Mouse (Mus musculus) embryonic facial prominence, embryonic 11.5 days (tissue): Measurements from ENCODE around the gene Celf5. TPM values are rescaled to one million over a fixed set of nuclear protein-coding genes. Genes with fewer than 3 reads are reported as not detected.

ENCODE experiments used
- ATAC-seq: fragments of 200-750 bp; cut with Nextera tagmentation; replicated peaks from 2 replicates; pipeline ENCODE4 v1.8.0; 2017; ENCODE audit warnings: low read depth; ENCODE audit not compliant: insufficient number of reproducible peaks, low FRiP score, low TSS enrichment
- DNase-seq: peaks from one replicate; pipeline ENCODE4 v3.0.0-alpha.2; 2015; ENCODE audit warnings: low spot score
- H3K27ac ChIP-seq: fragments of 300-500 bp; sonication (generic); replicated peaks from 2 replicates; pipeline ENCODE4 v1.5.1; 2014; ENCODE audit warnings: mild to moderate bottlenecking, low read depth, low read length, control low read depth
- H3K27me3 ChIP-seq: fragments of 300-500 bp; sonication (generic); 2 replicates; pipeline ENCODE4 v1.6.1; 2014; ENCODE audit warnings: mild to moderate bottlenecking, low read length, moderate library complexity, mixed read lengths; ENCODE audit not compliant: control insufficient read depth, insufficient read depth
- H3K36me3 ChIP-seq: fragments of 300-500 bp; sonication (generic); replicated peaks from 2 replicates; pipeline ENCODE4 v1.6.1; 2014; ENCODE audit warnings: low read depth, mild to moderate bottlenecking, low read length, moderate library complexity, mixed read lengths; ENCODE audit not compliant: control insufficient read depth, insufficient read depth
- H3K4me1 ChIP-seq: fragments of 300-500 bp; sonication (generic); 2 replicates; pipeline ENCODE4 v1.6.1; 2014; ENCODE audit warnings: low read length, mixed read lengths; ENCODE audit not compliant: control insufficient read depth, insufficient read depth
- H3K4me2 ChIP-seq: fragments of 300-500 bp; sonication (generic); 2 replicates; pipeline ENCODE4 v1.6.1; 2014; ENCODE audit warnings: low read depth, mild to moderate bottlenecking, control low read depth, low read length, moderate library complexity
- H3K4me3 ChIP-seq: fragments of 300-500 bp; sonication (generic); 2 replicates; pipeline ENCODE4 v1.5.1; 2014; ENCODE audit warnings: low read depth, low read length, control low read depth
- H3K9ac ChIP-seq: fragments of 300-500 bp; sonication (generic); replicated peaks from 2 replicates; pipeline ENCODE4 v1.6.1; 2014; ENCODE audit warnings: mild to moderate bottlenecking, control low read depth, low read length
- H3K9me3 ChIP-seq: fragments of 300-500 bp; sonication (generic); replicated peaks from 2 replicates; pipeline ENCODE4 v1.6.1; 2016; ENCODE audit warnings: mild to moderate bottlenecking, low read length, inconsistent platforms, mixed read lengths; ENCODE audit not compliant: control insufficient read depth
- whole genome bisulfite sequencing: fragments of 180-500 bp; shearing (Covaris S2); extraction: QIAGEN DNeasy Blood & Tissue Kit; methylation state at CpG from one replicate; pipeline ENCODE4 v1.1.7; 2014; 5-methylcytosine and 5-hydroxymethylcytosine counted together
- polyA plus RNA-seq: library from polyadenylated mRNA; unstranded; fragments of >200 nt; fragmentation: Nextera tagmentation; extraction: Ambion mirVana; gene quantifications from 2 replicates; pipeline ENCODE4 v1.2.1, GENCODE M21; 2014

The Celf5 gene
- polyA plus RNA-seq, 1 experiment from 2014 or later = 2.5 TPM

- H3K9ac ChIP-seq = no peak overlapping the region
- WGBS = 9% methylated on average over 4 of the region's 4 CpGs
- H3K4me1 ChIP-seq = no peaks in the 10 kb centered on the region
- H3K27me3 ChIP-seq = no peaks in the 10 kb centered on the region
- H3K27ac ChIP-seq = no peak overlapping the region
- H3K4me2 ChIP-seq = no peak overlapping the region
- ATAC-seq = 0 out of 2 replicates have a peak, but pooled peaks have one; percentile 46
- no peak overlapping the region for H3K4me3 ChIP-seq
- peak; percentile 77 for DNase-seq
- H3K9me3 ChIP-seq = no peaks in the 10 kb centered on the region; the same call in 1 of the 2 replicates
- H3K36me3 ChIP-seq = no peaks in the 10 kb centered on the region
Measured at GRCm38 (mm10) chr10:81518546-81518945, 36.0 kb upstream of the Celf5 start.

GRCm38 (mm10) chr10:81517227-81517626 lies 34.7 kb upstream of the Celf5 start:
- no peaks in the 10 kb centered on the region for H3K27me3 ChIP-seq
- no peaks in the 10 kb centered on the region; the same call in 1 of the 2 replicates for H3K9me3 ChIP-seq
- no peaks in the 10 kb centered on the region for H3K36me3 ChIP-seq
- no peak for DNase-seq
- no peak for ATAC-seq
- no peak overlapping the region for H3K27ac ChIP-seq
- H3K4me3 ChIP-seq = no peak overlapping the region
- 80% methylated on average over 8 of the region's 8 CpGs for WGBS
- no peak overlapping the region for H3K9ac ChIP-seq
- H3K4me2 ChIP-seq = no peak overlapping the region
- H3K4me1 ChIP-seq = no peaks in the 10 kb centered on the region

GRCm38 (mm10) chr10:81513798-81514197 lies 31.3 kb upstream of the Celf5 start:
- Histone ChIP-seq H3K9me3 (no peaks in the 10 kb centered on the region; the same call in 1 of the 2 replicates), H3K36me3 (no peaks in the 10 kb centered on the region), H3K4me1 (no peaks in the 10 kb centered on the region), H3K9ac (no peak overlapping the region), H3K4me2 (no peak overlapping the region), H3K4me3 (no peak overlapping the region), H3K27me3 (no peaks in the 10 kb centered on the region), H3K27ac (no peak overlapping the region)
- 84% methylated on average over 5 of the region's 5 CpGs for WGBS
- DNase-seq = no peak
- ATAC-seq = no peak

- Histone ChIP-seq H3K27me3 (no peaks in the 10 kb centered on the region), H3K4me2 (no peak overlapping the region), H3K4me3 (no peak overlapping the region), H3K9me3 (no peaks in the 10 kb centered on the region; the same call in 1 of the 2 replicates), H3K4me1 (no peaks in the 10 kb centered on the region), H3K36me3 (no peaks in the 10 kb centered on the region), H3K27ac (no peak overlapping the region), H3K9ac (no peak overlapping the region)
- no peak for ATAC-seq
- WGBS = 85% methylated on average over 14 of the region's 14 CpGs
- DNase-seq = no peak
Measured at GRCm38 (mm10) chr10:81510246-81510810, 27.8 kb upstream of the Celf5 start.

- 76% methylated on average over 13 of the region's 13 CpGs for WGBS
- Histone ChIP-seq H3K4me2 (no peak overlapping the region), H3K27me3 (no peaks in the 10 kb centered on the region), H3K9me3 (no peaks in the 10 kb centered on the region), H3K4me3 (no peak overlapping the region), H3K4me1 (no peaks in the 10 kb centered on the region), H3K36me3 (no peaks in the 10 kb centered on the region), H3K27ac (no peak overlapping the region), H3K9ac (no peak overlapping the region)
- no peak for DNase-seq
- ATAC-seq = no peak
Measured at GRCm38 (mm10) chr10:81507691-81508489, 25.4 kb upstream of the Celf5 start.

- DNase-seq (no peak), ATAC-seq (no peak)
- no peaks in the 10 kb centered on the region for H3K4me1 ChIP-seq
- H3K4me3 ChIP-seq = no peak overlapping the region
- H3K27me3 ChIP-seq = no peaks in the 10 kb centered on the region
- 32% methylated on average over 6 of the region's 6 CpGs for WGBS
- no peak overlapping the region for H3K9ac ChIP-seq
- H3K9me3 ChIP-seq = no peaks in the 10 kb centered on the region
- no peak overlapping the region for H3K4me2 ChIP-seq
- H3K36me3 ChIP-seq = no peaks in the 10 kb centered on the region
- H3K27ac ChIP-seq = no peak overlapping the region
Measured at GRCm38 (mm10) chr10:81507095-81507494, 24.6 kb upstream of the Celf5 start.

GRCm38 (mm10) chr10:81505016-81505664 lies 22.6 kb upstream of the Celf5 start:
- no peak for DNase-seq
- no peak overlapping the region for H3K4me2 ChIP-seq
- 78% methylated on average over 15 of the region's 15 CpGs for WGBS

GRCm38 (mm10) chr10:81502658-81503057 lies 20.1 kb upstream of the Celf5 start:
- ATAC-seq (no peak), DNase-seq (peak; percentile 83)
- H3K9ac ChIP-seq = peak overlapping the region; percentile 18; the same call in 1 of the 2 replicates

More at GRCm38 (mm10) chr10:81505016-81505664, 22.6 kb upstream of the Celf5 start:
- H3K27ac ChIP-seq = no peak overlapping the region
- H3K4me3 ChIP-seq = no peak overlapping the region
- H3K9ac ChIP-seq = no peak overlapping the region
- no peaks in the 10 kb centered on the region for H3K36me3 ChIP-seq
- H3K9me3 ChIP-seq = no peaks in the 10 kb centered on the region
- no peaks in the 10 kb centered on the region for H3K27me3 ChIP-seq
- H3K4me1 ChIP-seq = no peaks in the 10 kb centered on the region
- no peak for ATAC-seq

More at GRCm38 (mm10) chr10:81502658-81503057, 20.1 kb upstream of the Celf5 start:
- Histone ChIP-seq H3K4me3 (peak overlapping the region; percentile 26), H3K4me1 (no peaks in the 10 kb centered on the region), H3K4me2 (peak overlapping the region; percentile 60), H3K36me3 (no peaks in the 10 kb centered on the region), H3K27ac (no peak overlapping the region), H3K27me3 (no peaks in the 10 kb centered on the region), H3K9me3 (no peaks in the 10 kb centered on the region)
- 11% methylated on average over 36 of the region's 36 CpGs for WGBS
